Mouse (Mus musculus) stomach, embryonic 15.5 days (tissue): ENCODE results near the gene Olfr455. TPM values are rescaled to one million over a fixed set of nuclear protein-coding genes. Genes with fewer than 3 reads are reported as not detected.

ENCODE experiments used
- polyA plus RNA-seq: library from polyadenylated mRNA; unstranded; fragments of >200 nt; fragmentation: Nextera tagmentation; extraction: Ambion mirVana; gene quantifications from 2 replicates; pipeline ENCODE4 v1.2.1, GENCODE M21; 2015

Olfr455 gene
- polyA plus RNA-seq, 1 experiment from 2014 or later, result not detected

Other genes starting within 250 kb of the Olfr455 start
- 0.22 and 0.23 TPM in 2 replicates for gene Fam131b, start 222.9 kb downstream of the Olfr455 start, polyA plus RNA-seq
- 96.9 and 105 TPM in 2 replicates for gene Zyx, start 198.0 kb downstream of the Olfr455 start, polyA plus RNA-seq
- 16.3 and 16.9 TPM in 2 replicates for gene Epha1, start 174.3 kb downstream of the Olfr455 start, polyA plus RNA-seq
- gene Tas2r143, start 147.3 kb downstream of the Olfr455 start, polyA plus RNA-seq, result not detected in 2 replicates
- not detected in 2 replicates for gene Tas2r135, start 142.2 kb downstream of the Olfr455 start, polyA plus RNA-seq
- gene Tas2r126, start 113.1 kb downstream of the Olfr455 start, polyA plus RNA-seq, result not detected in 2 replicates
- not detected in 2 replicates for gene Olfr458, start 82.4 kb downstream of the Olfr455 start, polyA plus RNA-seq
- gene Olfr457, start 71.3 kb downstream of the Olfr455 start, polyA plus RNA-seq, result not detected in 2 replicates
- not detected in 2 replicates for gene Olfr456, start 60.4 kb downstream of the Olfr455 start, polyA plus RNA-seq
- gene Tcaf3, start 50.1 kb upstream of the Olfr455 start, polyA plus RNA-seq, result not detected in 2 replicates
- gene Tcaf2, start 97.7 kb upstream of the Olfr455 start, polyA plus RNA-seq, result 9.5 and 11.9 TPM in 2 replicates
- gene Tcaf1, start 162.5 kb upstream of the Olfr455 start, polyA plus RNA-seq, result 65.7 and 68.9 TPM in 2 replicates
- not detected in 2 replicates for gene Olfr453, start 191.8 kb upstream of the Olfr455 start, polyA plus RNA-seq
- gene Olfr38, start 208.8 kb upstream of the Olfr455 start, polyA plus RNA-seq, result not detected in 2 replicates
- gene Olfr452, start 237.5 kb upstream of the Olfr455 start, polyA plus RNA-seq, result not detected in 2 replicates